Mouse (Mus musculus): ENCODE measurements at regions not wholly inside any gene's neighbourhood (a gene's known extent, or its start where the extent isn't known, plus 50 kb on each side); places are given as distances from the start of the nearest gene placed in this dataset.

DNA sequence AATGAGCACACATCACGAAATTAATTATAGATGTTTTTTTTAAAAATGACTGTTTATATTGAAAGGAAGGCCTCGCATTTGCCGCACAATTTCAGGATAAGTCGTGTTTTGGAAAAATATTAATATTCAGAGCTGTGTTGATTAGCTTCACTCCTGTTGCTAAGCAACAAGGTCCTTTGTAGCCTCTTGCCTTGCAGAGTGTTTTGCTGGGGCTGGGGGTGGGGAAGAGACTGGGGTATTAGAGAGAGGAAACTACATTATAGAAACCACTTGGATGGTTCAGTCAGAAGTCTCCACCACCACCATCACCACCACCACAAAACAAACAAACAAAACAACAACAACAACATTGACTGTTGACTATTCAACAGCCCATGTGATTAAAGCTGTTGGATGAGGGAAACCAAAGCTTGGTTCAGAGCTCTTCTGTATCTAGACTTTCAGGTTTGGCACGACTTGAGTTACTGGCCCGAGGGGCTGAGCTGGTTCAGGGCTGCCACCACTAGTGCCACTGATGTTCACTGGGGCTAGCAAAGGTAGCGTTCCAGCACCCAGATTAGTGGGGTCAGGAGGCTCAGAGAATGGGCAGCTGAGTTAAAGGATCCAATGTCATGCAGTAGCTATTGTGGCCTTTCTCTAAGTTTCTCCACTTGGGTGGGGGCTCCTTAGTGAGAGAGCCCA, 195.3 kb upstream of the Atp6ap2 start:
- TF ChIP-seq POLR2A (IDR thresholded peaks at IDR 0.05; ENCODE audit: low read depth, low read length) (no peak), CTCF (IDR thresholded peaks at IDR 0.05; ENCODE audit: borderline replicate concordance, insufficient read depth, low read length) (no peak)
- Histone ChIP-seq H3K27ac (ENCODE audit: insufficient read depth, low read length) (no peak overlapping the region), H3K4me3 (ENCODE audit: insufficient read depth, low read length) (no peak overlapping the region), H3K4me1 (ENCODE audit: control insufficient read depth, insufficient read depth, low read length) (no peaks in the 10 kb centered on the region)

DNA sequence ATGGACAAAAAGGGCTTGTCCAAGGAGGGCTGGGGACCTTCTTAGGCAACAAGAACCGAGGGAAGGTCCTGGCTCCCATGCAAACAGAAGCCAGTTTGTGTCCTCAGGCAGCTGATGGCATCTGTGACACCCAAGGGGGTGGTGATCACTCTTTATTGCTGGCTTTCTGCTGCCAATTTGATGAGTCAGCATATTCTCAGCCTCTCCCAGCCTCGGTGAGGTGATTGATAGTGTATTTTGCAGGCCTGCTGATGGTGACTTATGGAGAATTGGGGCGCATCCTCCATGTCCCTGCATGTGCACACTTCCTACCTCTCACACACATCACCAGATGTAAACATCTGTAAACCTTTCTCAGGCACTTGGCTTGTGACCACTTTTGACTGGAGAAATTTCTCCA, 178.3 kb upstream of the Atp6ap2 start:
- no peaks in the 10 kb centered on the region for H3K4me1 ChIP-seq (ENCODE audit: control insufficient read depth, insufficient read depth, low read length)
- no peak overlapping the region for H3K27ac ChIP-seq (ENCODE audit: insufficient read depth, low read length)
- H3K4me3 ChIP-seq (ENCODE audit: insufficient read depth, low read length): no peak overlapping the region
- TF ChIP-seq POLR2A (IDR thresholded peaks at IDR 0.05; ENCODE audit: low read depth, low read length): no peak
- no peak for TF ChIP-seq CTCF (IDR thresholded peaks at IDR 0.05; ENCODE audit: borderline replicate concordance, insufficient read depth, low read length)

DNA sequence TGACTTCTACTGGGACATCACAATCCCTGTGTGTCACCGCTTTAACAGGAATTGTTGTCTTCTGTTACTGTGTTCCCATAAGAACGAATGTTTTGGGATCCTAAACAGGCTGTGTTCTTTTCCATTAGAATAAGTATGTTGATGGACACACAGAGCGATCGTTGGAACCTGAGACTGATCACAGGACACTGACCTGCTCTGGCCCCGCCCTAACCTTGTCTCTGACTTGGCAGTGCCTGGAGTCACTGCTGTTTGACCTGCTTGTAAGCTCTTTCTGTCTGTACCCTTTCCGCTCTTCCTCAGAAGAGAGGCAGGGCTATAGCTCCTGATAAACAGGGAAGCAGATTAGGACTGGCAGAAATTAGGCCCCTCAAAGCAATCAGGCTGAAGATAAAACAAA, 162.0 kb upstream of the Atp6ap2 start:
- Histone ChIP-seq H3K4me1 (ENCODE audit: control insufficient read depth, insufficient read depth, low read length) (no peaks in the 10 kb centered on the region), H3K4me3 (ENCODE audit: insufficient read depth, low read length) (no peak overlapping the region), H3K27ac (ENCODE audit: insufficient read depth, low read length) (no peak overlapping the region)
- no peak for TF ChIP-seq CTCF (IDR thresholded peaks at IDR 0.05; ENCODE audit: borderline replicate concordance, insufficient read depth, low read length)
- TF ChIP-seq POLR2A (IDR thresholded peaks at IDR 0.05; ENCODE audit: low read depth, low read length): no peak

GRCm38 (mm10) chrX:12426664-12427063, 160.9 kb upstream of the Atp6ap2 start:
- Histone ChIP-seq H3K4me3 (ENCODE audit: insufficient read depth, low read length) (no peak overlapping the region), H3K27ac (ENCODE audit: insufficient read depth, low read length) (no peak overlapping the region), H3K4me1 (ENCODE audit: control insufficient read depth, insufficient read depth, low read length) (no peaks in the 10 kb centered on the region)
- TF ChIP-seq CTCF (IDR thresholded peaks at IDR 0.05; ENCODE audit: borderline replicate concordance, insufficient read depth, low read length) (no peak), POLR2A (IDR thresholded peaks at IDR 0.05; ENCODE audit: low read depth, low read length) (no peak)

- TF ChIP-seq POLR2A (IDR thresholded peaks at IDR 0.05; ENCODE audit: low read depth, low read length) (no peak), CTCF (IDR thresholded peaks at IDR 0.05; ENCODE audit: borderline replicate concordance, insufficient read depth, low read length) (no peak)
- no peak overlapping the region for H3K27ac ChIP-seq (ENCODE audit: insufficient read depth, low read length)
- H3K4me3 ChIP-seq (ENCODE audit: insufficient read depth, low read length): no peak overlapping the region
- H3K4me1 ChIP-seq (ENCODE audit: control insufficient read depth, insufficient read depth, low read length): no peaks in the 10 kb centered on the region
Measured at GRCm38 (mm10) chrX:12432289-12432688, 155.3 kb upstream of the Atp6ap2 start.

- Histone ChIP-seq H3K4me3 (ENCODE audit: insufficient read depth, low read length) (no peak overlapping the region), H3K27ac (ENCODE audit: insufficient read depth, low read length) (no peak overlapping the region), H3K4me1 (ENCODE audit: control insufficient read depth, insufficient read depth, low read length) (no peaks in the 10 kb centered on the region)
- no peak for TF ChIP-seq POLR2A (IDR thresholded peaks at IDR 0.05; ENCODE audit: low read depth, low read length)
- no peak for TF ChIP-seq CTCF (IDR thresholded peaks at IDR 0.05; ENCODE audit: borderline replicate concordance, insufficient read depth, low read length)
Measured at GRCm38 (mm10) chrX:12435656-12436055, 151.9 kb upstream of the Atp6ap2 start.

DNA sequence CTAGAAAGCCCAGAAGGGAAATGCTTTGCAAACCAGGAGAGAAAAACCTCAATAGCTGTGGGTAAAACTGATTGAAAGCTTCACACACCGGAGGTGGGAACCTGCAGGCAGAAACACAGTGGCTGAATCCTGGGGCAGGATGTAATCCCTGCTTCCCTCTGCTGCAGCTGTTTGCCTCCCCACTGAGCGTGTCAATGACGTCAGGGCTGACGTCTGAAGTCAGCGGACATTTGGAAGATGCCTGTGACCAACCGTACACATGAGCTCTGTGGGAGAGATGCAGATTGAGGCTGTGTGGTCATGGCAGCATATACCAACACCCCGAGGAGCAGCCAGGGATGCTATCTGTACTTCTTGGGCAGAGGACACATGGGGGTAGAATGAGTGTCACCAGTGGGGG, 151.5 kb upstream of the Atp6ap2 start:
- H3K4me3 ChIP-seq (ENCODE audit: insufficient read depth, low read length): no peak overlapping the region
- TF ChIP-seq CTCF (IDR thresholded peaks at IDR 0.05; ENCODE audit: borderline replicate concordance, insufficient read depth, low read length) (no peak), POLR2A (IDR thresholded peaks at IDR 0.05; ENCODE audit: low read depth, low read length) (no peak)
- no peak overlapping the region for H3K27ac ChIP-seq (ENCODE audit: insufficient read depth, low read length)
- no peaks in the 10 kb centered on the region for H3K4me1 ChIP-seq (ENCODE audit: control insufficient read depth, insufficient read depth, low read length)

DNA sequence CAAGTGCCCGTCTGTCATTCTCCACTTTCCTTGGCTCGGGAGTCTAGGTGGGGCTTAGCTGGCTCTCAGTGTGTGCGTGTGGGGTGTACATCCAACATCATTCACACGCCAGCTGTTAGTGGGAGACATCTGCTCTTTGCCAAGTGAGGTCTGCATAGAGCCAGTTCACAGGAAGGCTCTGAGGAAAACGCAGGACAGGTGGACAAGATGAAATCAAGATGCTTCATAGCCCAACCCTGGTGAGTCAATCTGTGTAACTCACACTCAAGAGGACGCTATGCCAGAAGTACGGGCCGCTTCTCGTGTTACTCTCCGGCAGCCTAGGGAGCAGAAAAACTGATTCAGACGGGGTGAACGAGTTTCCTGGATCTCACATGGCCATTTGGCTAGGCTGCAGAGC, 148.2 kb upstream of the Atp6ap2 start:
- no peak overlapping the region for H3K4me3 ChIP-seq (ENCODE audit: insufficient read depth, low read length)
- TF ChIP-seq POLR2A (IDR thresholded peaks at IDR 0.05; ENCODE audit: low read depth, low read length): no peak
- TF ChIP-seq CTCF (IDR thresholded peaks at IDR 0.05; ENCODE audit: borderline replicate concordance, insufficient read depth, low read length): no peak
- no peak overlapping the region for H3K27ac ChIP-seq (ENCODE audit: insufficient read depth, low read length)
- no peaks in the 10 kb centered on the region for H3K4me1 ChIP-seq (ENCODE audit: control insufficient read depth, insufficient read depth, low read length)

GRCm38 (mm10) chrX:12443794-12444193, 143.8 kb upstream of the Atp6ap2 start:
- Histone ChIP-seq H3K4me3 (ENCODE audit: insufficient read depth, low read length) (no peak overlapping the region), H3K27ac (ENCODE audit: insufficient read depth, low read length) (no peak overlapping the region), H3K4me1 (ENCODE audit: control insufficient read depth, insufficient read depth, low read length) (no peaks in the 10 kb centered on the region)
- TF ChIP-seq POLR2A (IDR thresholded peaks at IDR 0.05; ENCODE audit: low read depth, low read length) (no peak), CTCF (IDR thresholded peaks at IDR 0.05; ENCODE audit: borderline replicate concordance, insufficient read depth, low read length) (no peak)

GRCm38 (mm10) chrX:12445093-12445492, 142.5 kb upstream of the Atp6ap2 start:
- no peak overlapping the region for H3K27ac ChIP-seq (ENCODE audit: insufficient read depth, low read length)
- H3K4me1 ChIP-seq (ENCODE audit: control insufficient read depth, insufficient read depth, low read length): no peaks in the 10 kb centered on the region
- no peak overlapping the region for H3K4me3 ChIP-seq (ENCODE audit: insufficient read depth, low read length)
- TF ChIP-seq POLR2A (IDR thresholded peaks at IDR 0.05; ENCODE audit: low read depth, low read length) (no peak), CTCF (IDR thresholded peaks at IDR 0.05; ENCODE audit: borderline replicate concordance, insufficient read depth, low read length) (no peak)

Measured in embryonic fibroblast, embryonic 13.5 days (primary cell).